Mouse (Mus musculus) v-Abl transformed pro-B cells (cell line): ENCODE results near the gene Olfr698.
"Not testable (repeated sequence)": the region's sequence is repeated elsewhere in the genome, so short reads cannot be mapped to it uniquely, and the experiment has no call there.

ENCODE experiments used
- in situ Hi-C, 2 experiments: fragments of 400-800 bp; cut with MboI; formaldehyde crosslinking; loops; one replicate each; pipeline ENCODE4 v1.15.1; 2025; ENCODE audit not compliant: unreplicated experiment in 2 of 2

The Olfr698 gene

GRCm38 (mm10) chr7:106755297-106755696, at the start of gene Olfr698:
TSS of gene Olfr698 (minus strand) at chr7:106755397.
- in situ Hi-C loops: no loop called here

- in situ Hi-C loops: loop anchor here in 1 of 2 experiments (5.0 kb wide), 1 partner anchor 441 kb away; no protein-coding TSS in a partner anchor
Measured at GRCm38 (mm10) chr7:106793098-106793497, 37.9 kb upstream of the Olfr698 start, which contains the start of gene Olfr699. TSS of gene Olfr699 (minus strand) at chr7:106793198.

GRCm38 (mm10) chr7:106788330-106788729, 33.1 kb upstream of the Olfr698 start:
- in situ Hi-C loops: loop anchor here (5.0 to 10.0 kb wide), 2 partner anchors 144 to 356 kb away; no protein-coding TSS in a partner anchor

GRCm38 (mm10) chr7:106761008-106761407, 5.8 kb upstream of the Olfr698 start:
- in situ Hi-C loops: not testable (repeated sequence)

- in situ Hi-C loops: no loop called here
Measured at GRCm38 (mm10) chr7:106758800-106759199, 3.6 kb upstream of the Olfr698 start.

- in situ Hi-C loops: loop anchor here in 1 of 2 experiments (10.0 kb wide), 1 partner anchor 61 kb away; the partner anchor contains the start of gene Olfr693
Measured at GRCm38 (mm10) chr7:106745811-106746210, 9.4 kb downstream of the Olfr698 start.

GRCm38 (mm10) chr7:106742343-106742742, 12.9 kb downstream of the Olfr698 start, which contains the start of gene Olfr697:
TSS of gene Olfr697 (minus strand) at chr7:106742443.
- in situ Hi-C loops: loop anchor here in 1 of 2 experiments (10.0 kb wide), 1 partner anchor 58 kb away; the partner anchor contains the start of gene Olfr693

GRCm38 (mm10) chr7:106737028-106737427, 18.2 kb downstream of the Olfr698 start:
- in situ Hi-C loops: no loop called here

- in situ Hi-C loops: no loop called here
Measured at GRCm38 (mm10) chr7:106733717-106734116, 21.5 kb downstream of the Olfr698 start.

GRCm38 (mm10) chr7:106725654-106726053, 29.5 kb downstream of the Olfr698 start:
- in situ Hi-C loops: not testable (repeated sequence)

GRCm38 (mm10) chr7:106716296-106716695, 38.9 kb downstream of the Olfr698 start, which contains the start of gene Olfr695:
TSS of gene Olfr695 (minus strand) at chr7:106716396.
- in situ Hi-C loops: no loop called here

- in situ Hi-C loops: no loop called here
Measured at GRCm38 (mm10) chr7:106711463-106711862, 43.7 kb downstream of the Olfr698 start.

GRCm38 (mm10) chr7:106707705-106708104, 47.5 kb downstream of the Olfr698 start:
- in situ Hi-C loops: not testable (repeated sequence)
